Mouse (Mus musculus) forebrain, embryonic 16.5 days (tissue): ENCODE results near the gene 4921501E09Rik. TPM values are rescaled to one million over a fixed set of nuclear protein-coding genes. Genes with fewer than 3 reads are reported as not detected.
"Not testable (repeated sequence)": the region's sequence is repeated elsewhere in the genome, so short reads cannot be mapped to it uniquely, and the experiment has no call there.

Source experiments
- ATAC-seq: fragments of 200-750 bp; cut with Nextera tagmentation; 2 replicates; pipeline ENCODE4 v1.8.0; 2017; ENCODE audit warnings: mild to moderate bottlenecking, moderate library complexity
- H3K27ac ChIP-seq: fragments of 300-500 bp; sonication (generic); 2 replicates; pipeline ENCODE4 v1.5.1; 2014; ENCODE audit warnings: low read length, control low read depth
- H3K27me3 ChIP-seq: fragments of 300-500 bp; sonication (generic); replicated peaks from 2 replicates; pipeline ENCODE4 v1.6.1; 2014; ENCODE audit warnings: low read length; ENCODE audit not compliant: control insufficient read depth, insufficient read depth
- H3K36me3 ChIP-seq: fragments of 300-500 bp; sonication (generic); 2 replicates; pipeline ENCODE4 v1.6.1; 2014; ENCODE audit not compliant: control insufficient read depth, insufficient read depth
- H3K4me1 ChIP-seq: fragments of 300-500 bp; sonication (generic); replicated peaks from 2 replicates; pipeline ENCODE4 v1.6.1; 2014; ENCODE audit warnings: low read length; ENCODE audit not compliant: control insufficient read depth, insufficient read depth
- H3K4me2 ChIP-seq: fragments of 300-500 bp; sonication (generic); 2 replicates; pipeline ENCODE4 v1.6.1; 2014; ENCODE audit warnings: mild to moderate bottlenecking, low read length, control low read depth
- H3K4me3 ChIP-seq: fragments of 300-500 bp; sonication (generic); replicated peaks from 2 replicates; pipeline ENCODE4 v1.5.1; 2014; ENCODE audit warnings: mild to moderate bottlenecking, low read length, control low read depth
- H3K9ac ChIP-seq: fragments of 300-500 bp; sonication (generic); replicated peaks from 2 replicates; pipeline ENCODE4 v1.6.1; 2014; ENCODE audit warnings: low read depth, low read length, control low read depth
- H3K9me3 ChIP-seq: fragments of 300-500 bp; sonication (generic); 2 replicates; pipeline ENCODE4 v1.6.1; 2016; ENCODE audit warnings: low read length; ENCODE audit not compliant: control insufficient read depth
- WGBS: fragments of 180-500 bp; shearing (Covaris S2); extraction: QIAGEN DNeasy Blood & Tissue Kit; methylation state at CpG from one replicate; pipeline ENCODE4 v1.1.7; 2014; 5-methylcytosine and 5-hydroxymethylcytosine counted together
- polyA plus RNA-seq: library from polyadenylated mRNA; unstranded; fragments of >200 nt; fragmentation: Nextera tagmentation; extraction: Ambion mirVana; gene quantifications from 2 replicates; pipeline ENCODE4 v1.2.1, GENCODE M21; 2015

Gene 4921501E09Rik
- polyA plus RNA-seq, 1 experiment from 2014 or later: not detected

- Histone ChIP-seq H3K36me3 (no peaks in the 10 kb centered on the region), H3K27me3 (no peaks in the 10 kb centered on the region), H3K27ac (no peak overlapping the region; the same call in 1 of the 2 replicates), H3K4me1 (peaks cover 11% of the 10 kb centered on the region; the same call in 1 of the 2 replicates), H3K4me3 (peak overlapping the region; percentile 78), H3K9ac (no peak overlapping the region), H3K4me2 (peak overlapping the region; percentile 59), H3K9me3 (peaks cover 3% of the 10 kb centered on the region; the same call in 1 of the 2 replicates)
- WGBS: 8% methylated on average over 10 of the region's 10 CpGs
- ATAC-seq: no peak
These were observed 35.5 kb downstream of the 4921501E09Rik start for GRCm38 (mm10) chr17:33032376-33032775.

- not testable (repeated sequence) for ATAC-seq, H3K9ac ChIP-seq, H3K27me3 ChIP-seq, H3K27ac ChIP-seq, H3K4me3 ChIP-seq, H3K4me2 ChIP-seq, H3K4me1 ChIP-seq
- peaks cover 50% of the 10 kb centered on the region for H3K36me3 ChIP-seq
- H3K9me3 ChIP-seq: peaks cover 63% of the 10 kb centered on the region
These were observed 47.4 kb downstream of the 4921501E09Rik start for GRCm38 (mm10) chr17:33020434-33020833.

Other genes starting within 250 kb of the 4921501E09Rik start
- 18.8 and 20.0 TPM in 2 replicates for gene Zfp799, start 237.8 kb downstream of the 4921501E09Rik start, polyA plus RNA-seq
- gene Zfp870, start 176.4 kb downstream of the 4921501E09Rik start, polyA plus RNA-seq: 8.1 and 10.4 TPM in 2 replicates
- gene Cyp4f14, start 150.7 kb downstream of the 4921501E09Rik start, polyA plus RNA-seq: 0.18 and 0.27 TPM in 2 replicates
- gene Cyp4f13, start 120.7 kb downstream of the 4921501E09Rik start, polyA plus RNA-seq: 8.0 and 8.4 TPM in 2 replicates
- 10.0 and 10.4 TPM in 2 replicates for gene Zfp472, start 102.2 kb downstream of the 4921501E09Rik start, polyA plus RNA-seq
- 22.1 and 22.6 TPM in 2 replicates for gene Zfp952, start 74.9 kb downstream of the 4921501E09Rik start, polyA plus RNA-seq
- 32.1 and 34.6 TPM in 2 replicates for gene Zfp763, start 34.7 kb downstream of the 4921501E09Rik start, polyA plus RNA-seq
- gene Zfp563, start 21.3 kb upstream of the 4921501E09Rik start, polyA plus RNA-seq: 25.0 and 26.8 TPM in 2 replicates
- gene Morc2b, start 71.6 kb upstream of the 4921501E09Rik start, polyA plus RNA-seq: 0.17 and 0.44 TPM in 2 replicates
- gene Olfr55, start 100.4 kb upstream of the 4921501E09Rik start, polyA plus RNA-seq: not detected in 2 replicates
- not detected in 2 replicates for gene Olfr239, start 123.2 kb upstream of the 4921501E09Rik start, polyA plus RNA-seq
- 0.05 TPM in 1 of 2 replicates, not detected in the other for gene Olfr1564, start 153.6 kb upstream of the 4921501E09Rik start, polyA plus RNA-seq
- gene Zfp955a, start 187.1 kb upstream of the 4921501E09Rik start, polyA plus RNA-seq: 29.8 and 31.9 TPM in 2 replicates
- gene Olfr63, start 196.6 kb upstream of the 4921501E09Rik start, polyA plus RNA-seq: 0.04 TPM in 1 of 2 replicates, not detected in the other
- 23.8 and 24.4 TPM in 2 replicates for gene Zfp955b, start 221.5 kb upstream of the 4921501E09Rik start, polyA plus RNA-seq